Mouse (Mus musculus) heart, embryonic 11.5 days (tissue): ENCODE results near the gene Tsen54. TPM values are rescaled to one million over a fixed set of nuclear protein-coding genes. Genes with fewer than 3 reads are reported as not detected.

Experiments used
- ATAC-seq: fragments of 200-750 bp; cut with Nextera tagmentation; replicated peaks from 2 replicates; pipeline ENCODE4 v1.8.0; 2017; ENCODE audit warnings: moderate library complexity; ENCODE audit not compliant: insufficient number of reproducible peaks, low FRiP score, low TSS enrichment
- H3K27ac ChIP-seq: fragments of 300-500 bp; sonication (generic); 2 replicates; pipeline ENCODE4 v1.5.1; 2014; ENCODE audit warnings: mild to moderate bottlenecking, low read depth, low read length
- H3K27me3 ChIP-seq: fragments of 300-500 bp; sonication (generic); 2 replicates; pipeline ENCODE4 v1.6.1; 2014; ENCODE audit warnings: mild to moderate bottlenecking, low read length, mixed read lengths; ENCODE audit not compliant: control insufficient read depth, insufficient read depth
- H3K36me3 ChIP-seq: fragments of 300-500 bp; sonication (generic); 2 replicates; pipeline ENCODE4 v1.6.1; 2014; ENCODE audit warnings: mild to moderate bottlenecking, low read length, moderate library complexity, mixed read lengths; ENCODE audit not compliant: control insufficient read depth, insufficient read depth
- H3K4me1 ChIP-seq: fragments of 300-500 bp; sonication (generic); 2 replicates; pipeline ENCODE4 v1.6.1; 2014; ENCODE audit warnings: low read length; ENCODE audit not compliant: control insufficient read depth, insufficient read depth
- H3K4me2 ChIP-seq: fragments of 300-500 bp; sonication (generic); 2 replicates; pipeline ENCODE4 v1.6.1; 2014; ENCODE audit warnings: mild to moderate bottlenecking, moderate library complexity
- H3K4me3 ChIP-seq: fragments of 300-500 bp; sonication (generic); 2 replicates; pipeline ENCODE4 v1.5.1; 2014; ENCODE audit warnings: low read depth, low read length
- H3K9ac ChIP-seq: fragments of 300-500 bp; sonication (generic); 2 replicates; pipeline ENCODE4 v1.6.1; 2014; ENCODE audit warnings: mild to moderate bottlenecking, low read depth, low read length, moderate library complexity
- H3K9me3 ChIP-seq: fragments of 300-500 bp; sonication (generic); replicated peaks from 2 replicates; pipeline ENCODE4 v1.6.1; 2016; ENCODE audit warnings: low read length; ENCODE audit not compliant: control insufficient read depth
- WGBS: fragments of 180-500 bp; shearing (Covaris S2); extraction: QIAGEN DNeasy Blood & Tissue Kit; methylation state at CpG from one replicate; pipeline ENCODE4 v1.1.7; 2014; ENCODE audit not compliant: insufficient replicate concordance; 5-methylcytosine and 5-hydroxymethylcytosine counted together
- microRNA-seq: library from miRNA; unstranded; fragments of <30 nt; microRNA quantifications from one replicate; pipeline ENCODE4, GENCODE M21; 2016; ENCODE audit warnings: borderline number of aligned reads
- polyA plus RNA-seq: library from polyadenylated mRNA; unstranded; fragments of >200 nt; fragmentation: Nextera tagmentation; extraction: Ambion mirVana; gene quantifications from 2 replicates; pipeline ENCODE4 v1.2.1, GENCODE M21; 2014

The Tsen54 gene
- polyA plus RNA-seq, 1 experiment from 2014 or later: 20.8 TPM

DNA sequence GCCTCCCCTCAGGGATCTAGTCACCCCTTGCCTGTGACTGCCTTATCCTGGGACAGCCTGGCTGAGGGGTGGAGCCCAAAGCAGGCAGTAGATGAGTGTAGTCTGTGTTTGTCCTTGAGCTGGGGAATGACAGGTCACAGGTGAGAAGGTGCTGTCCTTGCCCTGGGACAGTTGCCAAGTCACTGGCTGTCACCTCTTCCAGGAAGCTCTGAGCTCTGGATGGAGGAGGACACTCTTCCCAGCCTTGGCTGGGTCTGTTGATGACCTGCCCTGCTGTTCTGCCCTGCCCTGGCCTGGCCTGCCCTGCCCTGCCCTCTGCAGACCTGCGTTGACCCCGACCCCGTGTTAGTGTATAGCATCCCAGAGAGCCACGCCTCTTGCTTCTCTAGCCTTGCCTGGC, 57.9 kb downstream of the Tsen54 start:
- 80% methylated on average over 4 of the region's 4 CpGs for WGBS
- H3K4me1 ChIP-seq: peaks cover 15% of the 10 kb centered on the region
- no peak overlapping the region for H3K9ac ChIP-seq
- H3K27me3 ChIP-seq: no peaks in the 10 kb centered on the region; the same call in 1 of the 2 replicates
- H3K4me2 ChIP-seq: no peak overlapping the region; the same call in 1 of the 2 replicates
- no peaks in the 10 kb centered on the region for H3K36me3 ChIP-seq
- ATAC-seq: no peak; the same call in 1 of the 2 replicates
- H3K27ac ChIP-seq: no peak overlapping the region
- no peak overlapping the region for H3K4me3 ChIP-seq
- H3K9me3 ChIP-seq: no peaks in the 10 kb centered on the region

Small RNA genes within 50 kb of the gene (microRNA-seq; reads per million reads assigned to microRNA genes)
- 0.41 reads per million for gene Mir5621

Other genes with a start within 250 kb of the Tsen54 start
- 97.7 and 104 TPM in 2 replicates for gene Mrps7, start 210.8 kb upstream of the Tsen54 start, polyA plus RNA-seq
- 17.9 and 21.0 TPM in 2 replicates for gene Gga3, start 210.7 kb upstream of the Tsen54 start, polyA plus RNA-seq
- gene Mif4gd, start 201.8 kb upstream of the Tsen54 start, polyA plus RNA-seq: 22.7 TPM in 2 replicates
- gene Slc25a19, start 186.4 kb upstream of the Tsen54 start, polyA plus RNA-seq: 35.6 and 35.7 TPM in 2 replicates
- 42.7 and 56.3 TPM in 2 replicates for gene Grb2, start 106.1 kb upstream of the Tsen54 start, polyA plus RNA-seq
- 22.9 and 25.1 TPM in 2 replicates for gene Tmem94, start 49.3 kb upstream of the Tsen54 start, polyA plus RNA-seq
- 17.4 and 18.1 TPM in 2 replicates for gene Caskin2, start 1.1 kb upstream of the Tsen54 start, polyA plus RNA-seq
- 21.5 and 22.4 TPM in 2 replicates for gene Llgl2, start 9.3 kb downstream of the Tsen54 start, polyA plus RNA-seq
- 0.06 and 0.39 TPM in 2 replicates for gene Myo15b, start 43.7 kb downstream of the Tsen54 start, polyA plus RNA-seq
- gene Smim5, start 85.2 kb downstream of the Tsen54 start, polyA plus RNA-seq: 19.6 and 21.8 TPM in 2 replicates
- 0.46 and 1.2 TPM in 2 replicates for gene Smim6, start 97.3 kb downstream of the Tsen54 start, polyA plus RNA-seq
- gene Sap30bp, start 118.6 kb downstream of the Tsen54 start, polyA plus RNA-seq: 27.9 and 28.3 TPM in 2 replicates
- gene Recql5, start 118.8 kb downstream of the Tsen54 start, polyA plus RNA-seq: 12.3 and 13.0 TPM in 2 replicates
- gene Itgb4, start 160.0 kb downstream of the Tsen54 start, polyA plus RNA-seq: 0.51 and 0.80 TPM in 2 replicates
- gene Galk1, start 198.0 kb downstream of the Tsen54 start, polyA plus RNA-seq: 137 and 151 TPM in 2 replicates
- gene H3f3b, start 213.2 kb downstream of the Tsen54 start, polyA plus RNA-seq: 734 and 757 TPM in 2 replicates
- gene Unk, start 215.6 kb downstream of the Tsen54 start, polyA plus RNA-seq: 18.7 and 20.0 TPM in 2 replicates